Mouse (Mus musculus) gastrocnemius, postnatal 36 days (tissue): ENCODE measurements around the gene Nhej1. TPM values are rescaled to one million over a fixed set of nuclear protein-coding genes. Genes with fewer than 3 reads are reported as not detected.

Experiments used
- DNase-seq, 2 experiments: peaks; one replicate each; pipeline ENCODE4 v3.0.0; 2022
- intact Hi-C: fragments of 180-260 bp; cut with DNase I; formaldehyde crosslinking; loops from one replicate; pipeline ENCODE4 v1.15.1; 2025
- long read RNA-seq, 2 experiments: library from polyadenylated mRNA; stranded (forward); transcript quantifications; one replicate each; pipeline ENCODE4 v2.0.0; 2021
- total RNA-seq, 2 experiments: library from RNA; stranded (reverse); gene quantifications; 2 replicates each; pipeline ENCODE4 v1.2.3; 2021

Gene Nhej1
- total RNA-seq = 1 to 10 TPM; 5.3 to 5.4 TPM
- long read RNA-seq, experiment 1 = 0 reads
- long read RNA-seq, experiment 2, partial matches to known transcripts = 0 of 1 reads
- long read RNA-seq, experiment 2, other reads (novel, unspliced or antisense) = 0 of 1 reads

DNA sequence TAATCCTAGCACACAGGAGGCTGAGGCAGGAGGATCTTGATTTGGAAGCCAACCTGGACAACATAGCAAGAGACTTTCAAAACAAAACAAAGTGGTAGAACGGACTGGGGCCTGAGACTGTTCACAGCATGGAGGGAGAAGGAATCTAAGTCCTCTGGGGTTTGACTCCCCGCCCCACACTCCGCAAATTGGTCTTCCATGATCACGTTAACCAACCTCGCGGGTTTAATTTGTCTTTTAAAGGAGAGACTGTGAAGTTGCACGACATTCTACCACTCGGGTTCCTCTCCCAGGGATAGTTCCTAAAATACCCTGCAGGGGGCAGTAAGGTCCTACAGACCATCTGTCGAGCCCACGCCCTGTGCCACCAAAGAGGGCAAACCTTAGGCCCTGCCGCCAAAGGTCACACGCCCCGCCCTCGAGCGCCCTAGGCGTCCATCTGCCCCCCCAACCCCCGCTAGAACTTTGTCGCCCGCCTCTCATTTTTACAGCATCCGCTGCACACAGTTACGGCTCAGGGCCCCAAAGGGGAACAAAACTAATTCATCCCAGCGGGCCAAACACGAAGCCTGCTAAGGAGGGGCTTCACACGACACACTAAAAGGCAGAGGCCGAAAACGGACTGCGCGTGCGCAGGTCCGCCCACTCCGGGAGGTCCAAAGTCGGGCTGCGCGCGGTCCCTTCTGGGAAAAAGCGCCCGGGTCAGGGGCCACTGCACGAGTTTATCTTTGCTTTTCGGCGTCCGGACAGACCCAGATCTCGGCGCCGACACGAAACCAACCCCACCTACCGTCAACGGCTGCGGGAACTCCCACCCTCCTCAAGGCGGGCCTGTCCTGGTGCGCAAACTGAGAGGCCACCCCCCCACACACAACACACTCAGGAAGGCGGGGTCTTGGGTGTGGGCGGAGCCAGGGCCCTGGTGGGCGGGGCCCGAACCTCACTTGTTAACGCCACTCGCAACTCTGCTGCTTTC lies at the start of gene Nhej1:
TSS of gene Nhej1 (minus strand) at position 855 of the 976 bp plus-strand sequence.
- peak; percentile 93 to 97 for DNase-seq
- intact Hi-C loops = no loop called here

GRCm38 (mm10) chr1:75168472-75169464 lies 43.8 kb upstream of the Nhej1 start, which contains the start of gene Zfand2b:
TSS of gene Zfand2b (plus strand) at chr1:75168646.
- intact Hi-C loops = loop anchor here (1.0 kb wide), 1 partner anchor 149 kb away; the partner anchor contains the start of gene Dnpep
- peak; percentile 96 to 98 for DNase-seq

DNA sequence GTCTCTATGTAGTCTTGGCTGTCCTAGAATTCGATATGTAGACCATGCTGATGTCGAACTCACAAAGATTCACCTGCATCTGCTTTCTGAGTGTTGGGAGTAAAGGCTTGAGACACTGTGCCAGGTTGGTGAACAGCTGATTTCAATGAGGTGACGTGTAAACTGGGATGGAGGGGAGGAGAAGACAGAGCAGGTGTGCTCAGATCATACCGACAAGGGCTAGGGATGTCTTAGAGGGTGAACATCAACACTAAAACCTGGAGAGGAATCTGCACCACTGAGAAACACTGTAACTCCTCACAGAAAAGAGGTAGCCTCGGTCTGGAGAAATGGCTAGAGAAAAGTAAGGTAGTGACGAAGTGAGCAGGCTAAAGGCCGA lies 43.1 kb upstream of the Nhej1 start:
- intact Hi-C loops = loop anchor here (1.0 kb wide), 1 partner anchor 149 kb away; the partner anchor contains the start of gene Dnpep
- no peak for DNase-seq

- intact Hi-C loops = no loop called here
- DNase-seq = no peak
These were observed 35.2 kb upstream of the Nhej1 start for GRCm38 (mm10) chr1:75160256-75160617.

GRCm38 (mm10) chr1:75159540-75160255 lies 34.7 kb upstream of the Nhej1 start:
- DNase-seq = no peak
- intact Hi-C loops = no loop called here

- DNase-seq = no peak
- intact Hi-C loops = no loop called here
These were observed 34.0 kb upstream of the Nhej1 start for GRCm38 (mm10) chr1:75158990-75159389.

DNA sequence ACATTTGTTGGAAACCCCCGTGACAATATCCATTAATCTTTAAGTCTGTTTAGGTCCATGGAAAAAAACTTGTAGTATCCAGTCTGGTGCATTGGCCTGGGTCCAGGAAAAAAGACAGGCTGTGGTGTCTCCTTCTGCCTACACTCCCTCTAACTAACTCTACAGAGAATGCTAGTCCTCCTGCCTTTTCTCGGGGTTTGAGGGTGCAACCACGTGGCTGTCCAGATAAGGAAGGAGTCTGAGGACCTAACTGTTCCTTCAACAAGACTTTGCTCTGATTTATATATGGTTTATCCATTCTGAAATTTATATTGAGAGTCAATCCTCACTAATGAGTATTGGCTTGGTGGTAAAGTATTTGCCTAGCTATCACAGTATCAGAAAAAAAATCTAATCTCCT lies 30.8 kb upstream of the Nhej1 start:
- intact Hi-C loops = no loop called here
- DNase-seq = no peak

GRCm38 (mm10) chr1:75148727-75149126 lies 23.7 kb upstream of the Nhej1 start:
- intact Hi-C loops = no loop called here
- no peak for DNase-seq

GRCm38 (mm10) chr1:75147411-75148135 lies 22.6 kb upstream of the Nhej1 start:
- DNase-seq = no peak
- intact Hi-C loops = no loop called here

DNA sequence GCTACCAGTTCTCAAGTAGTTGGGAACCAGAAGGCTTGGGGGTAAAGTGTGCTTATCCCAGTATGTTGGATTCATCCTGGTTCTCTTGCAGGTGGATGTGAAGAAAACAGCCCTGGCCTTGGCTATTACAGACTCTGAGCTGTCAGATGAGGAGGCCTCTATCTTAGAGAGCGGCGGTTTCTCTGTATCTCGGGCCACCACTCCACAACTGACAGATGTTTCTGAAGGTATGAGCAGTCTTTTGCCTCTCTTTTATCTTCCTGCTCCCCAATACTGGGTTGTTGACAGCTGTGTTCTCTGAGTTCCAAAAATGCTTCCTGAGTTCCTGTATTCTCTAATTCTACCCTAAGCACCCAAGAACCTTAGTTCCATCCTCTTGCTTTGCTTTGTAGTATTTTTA lies 20.6 kb upstream of the Nhej1 start:
- no peak for DNase-seq
- intact Hi-C loops = no loop called here

GRCm38 (mm10) chr1:75142301-75143261 lies 17.6 kb upstream of the Nhej1 start, which contains the start of the genes Cnppd1 and Retreg2:
TSS of gene Cnppd1 (minus strand) at chr1:75142711.
TSS of gene Retreg2 (plus strand) at chr1:75142778.
- peak; percentile 96 to 97 for DNase-seq
- intact Hi-C loops = no loop called here

GRCm38 (mm10) chr1:75141486-75142190 lies 16.6 kb upstream of the Nhej1 start:
- DNase-seq = peak; percentile 56 to 73
- intact Hi-C loops = no loop called here

DNA sequence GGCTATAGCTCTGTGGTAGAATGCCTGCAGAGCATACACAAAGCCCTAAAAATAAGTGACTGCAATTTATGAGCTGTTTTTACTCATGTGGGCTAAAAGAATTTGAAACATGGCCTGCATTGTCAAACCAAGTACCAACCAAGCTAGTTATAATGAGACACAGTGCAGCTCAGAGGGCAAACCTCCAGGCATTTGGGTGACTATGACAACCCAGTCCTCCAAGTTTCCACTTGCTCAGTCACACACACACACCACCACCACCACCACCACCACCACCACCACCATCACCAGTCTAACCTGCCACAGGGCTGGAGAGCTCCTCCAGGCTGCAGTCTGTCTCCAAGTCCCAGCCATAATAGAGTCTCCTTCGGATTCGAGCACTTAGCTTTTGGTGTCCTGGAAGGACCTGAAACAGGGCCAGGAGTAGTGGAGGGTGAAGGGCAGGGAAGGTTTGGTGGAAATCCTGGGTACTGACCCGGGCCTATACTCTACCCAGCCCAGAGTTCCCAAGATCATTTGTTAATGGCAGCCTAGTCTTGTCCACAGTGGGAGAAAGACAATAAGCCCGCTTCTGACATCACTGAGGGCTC lies 15.7 kb upstream of the Nhej1 start:
- no peak for DNase-seq
- intact Hi-C loops = no loop called here

DNA sequence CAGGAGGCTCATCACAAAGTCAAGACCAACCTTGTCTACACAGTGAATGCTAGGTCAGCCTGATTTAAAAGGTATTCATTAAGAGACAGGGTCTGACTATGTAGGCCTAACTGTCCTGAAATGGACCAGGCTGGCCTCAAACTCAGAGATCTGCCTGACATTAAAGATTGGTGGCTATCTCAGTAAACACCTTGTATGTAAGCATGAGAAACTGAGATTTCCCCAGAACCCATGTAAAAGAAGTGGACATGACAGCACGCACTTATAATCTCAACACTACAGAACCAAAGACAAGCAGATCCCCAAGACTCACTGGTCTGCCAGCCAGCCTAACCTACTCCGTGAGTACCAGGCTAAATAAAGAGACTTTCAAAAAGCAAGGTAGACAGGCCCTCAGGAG lies 13.4 kb upstream of the Nhej1 start:
- DNase-seq = no peak
- intact Hi-C loops = no loop called here

- DNase-seq = no peak
- intact Hi-C loops = no loop called here
These were observed 11.7 kb upstream of the Nhej1 start for GRCm38 (mm10) chr1:75136730-75137129.

- intact Hi-C loops = no loop called here
- DNase-seq = no peak
These were observed 11.3 kb upstream of the Nhej1 start for GRCm38 (mm10) chr1:75136293-75136692.
